Mouse (Mus musculus) forebrain, embryonic 16.5 days (tissue): ENCODE measurements around the gene Fam110a. TPM values are rescaled to one million over a fixed set of nuclear protein-coding genes. Genes with fewer than 3 reads are reported as not detected.

Experiments
- ATAC-seq: fragments of 200-750 bp; cut with Nextera tagmentation; 2 replicates; pipeline ENCODE4 v1.8.0; 2017; ENCODE audit warnings: mild to moderate bottlenecking, moderate library complexity
- H3K27ac ChIP-seq: fragments of 300-500 bp; sonication (generic); 2 replicates; pipeline ENCODE4 v1.5.1; 2014; ENCODE audit warnings: low read length, control low read depth
- H3K27me3 ChIP-seq: fragments of 300-500 bp; sonication (generic); replicated peaks from 2 replicates; pipeline ENCODE4 v1.6.1; 2014; ENCODE audit warnings: low read length; ENCODE audit not compliant: control insufficient read depth, insufficient read depth
- H3K36me3 ChIP-seq: fragments of 300-500 bp; sonication (generic); 2 replicates; pipeline ENCODE4 v1.6.1; 2014; ENCODE audit not compliant: control insufficient read depth, insufficient read depth
- H3K4me1 ChIP-seq: fragments of 300-500 bp; sonication (generic); replicated peaks from 2 replicates; pipeline ENCODE4 v1.6.1; 2014; ENCODE audit warnings: low read length; ENCODE audit not compliant: control insufficient read depth, insufficient read depth
- H3K4me2 ChIP-seq: fragments of 300-500 bp; sonication (generic); 2 replicates; pipeline ENCODE4 v1.6.1; 2014; ENCODE audit warnings: mild to moderate bottlenecking, low read length, control low read depth
- H3K4me3 ChIP-seq: fragments of 300-500 bp; sonication (generic); replicated peaks from 2 replicates; pipeline ENCODE4 v1.5.1; 2014; ENCODE audit warnings: mild to moderate bottlenecking, low read length, control low read depth
- H3K9ac ChIP-seq: fragments of 300-500 bp; sonication (generic); replicated peaks from 2 replicates; pipeline ENCODE4 v1.6.1; 2014; ENCODE audit warnings: low read depth, low read length, control low read depth
- H3K9me3 ChIP-seq: fragments of 300-500 bp; sonication (generic); 2 replicates; pipeline ENCODE4 v1.6.1; 2016; ENCODE audit warnings: low read length; ENCODE audit not compliant: control insufficient read depth
- WGBS: fragments of 180-500 bp; shearing (Covaris S2); extraction: QIAGEN DNeasy Blood & Tissue Kit; methylation state at CpG from one replicate; pipeline ENCODE4 v1.1.7; 2014; 5-methylcytosine and 5-hydroxymethylcytosine counted together
- polyA plus RNA-seq: library from polyadenylated mRNA; unstranded; fragments of >200 nt; fragmentation: Nextera tagmentation; extraction: Ambion mirVana; gene quantifications from 2 replicates; pipeline ENCODE4 v1.2.1, GENCODE M21; 2015

The Fam110a gene
- polyA plus RNA-seq: 66.5 and 69.2 TPM in 2 replicates

GRCm38 (mm10) chr2:151979470-151980354 is at the start of gene Fam110a:
Gene Fam110a (minus strand): TSS chr2:151980219.
- Histone ChIP-seq H3K4me1 (peaks cover 23% of the 10 kb centered on the region), H3K36me3 (no peaks in the 10 kb centered on the region), H3K27ac (peak within 1 kb of the TSS; percentile 68), H3K4me2 (peak within 1 kb of the TSS; percentile 86), H3K9ac (peak within 1 kb of the TSS; percentile 87), H3K4me3 (peak within 1 kb of the TSS; percentile 89), H3K27me3 (no peaks in the 10 kb centered on the region), H3K9me3 (no peaks in the 10 kb centered on the region)
- whole genome bisulfite sequencing: under 1% methylated on average over 46 of the region's 46 CpGs
- peak; percentile 93 for ATAC-seq

- Histone ChIP-seq H3K9me3 (no peaks in the 10 kb centered on the region), H3K4me1 (peaks cover 8% of the 10 kb centered on the region), H3K4me2 (peak overlapping the region; percentile 86), H3K27ac (peak overlapping the region; percentile 78), H3K4me3 (peak overlapping the region; percentile 62), H3K36me3 (no peaks in the 10 kb centered on the region), H3K27me3 (0 out of 2 replicates have a peak, but pooled peaks cover 2% of the 10 kb centered on the region), H3K9ac (peak overlapping the region; percentile 70)
- WGBS: under 1% methylated on average over 54 of the region's 54 CpGs
- peak; percentile 94 for ATAC-seq
These were observed 49.4 kb upstream of the Fam110a start for GRCm38 (mm10) chr2:152029252-152030082.

GRCm38 (mm10) chr2:152024883-152025422 is 44.9 kb upstream of the Fam110a start:
- 58% methylated on average over 11 of the region's 11 CpGs for WGBS
- no peak overlapping the region for H3K9ac ChIP-seq
- no peak overlapping the region for H3K4me2 ChIP-seq

GRCm38 (mm10) chr2:152022022-152022421 is 42.0 kb upstream of the Fam110a start:
- Histone ChIP-seq H3K4me1 (no peaks in the 10 kb centered on the region), H3K4me3 (no peak overlapping the region), H3K4me2 (no peak overlapping the region), H3K9me3 (no peaks in the 10 kb centered on the region), H3K36me3 (no peaks in the 10 kb centered on the region), H3K9ac (no peak overlapping the region), H3K27ac (no peak overlapping the region), H3K27me3 (no peaks in the 10 kb centered on the region)
- no peak for ATAC-seq

More at GRCm38 (mm10) chr2:152024883-152025422, 44.9 kb upstream of the Fam110a start:
- Histone ChIP-seq H3K36me3 (no peaks in the 10 kb centered on the region), H3K4me1 (peaks cover 6% of the 10 kb centered on the region), H3K27me3 (0 out of 2 replicates have a peak, but pooled peaks cover 2% of the 10 kb centered on the region), H3K27ac (no peak overlapping the region), H3K9me3 (no peaks in the 10 kb centered on the region), H3K4me3 (no peak overlapping the region)
- ATAC-seq: no peak

- no peaks in the 10 kb centered on the region for H3K9me3 ChIP-seq
- ATAC-seq: peak; percentile 68
- no peaks in the 10 kb centered on the region for H3K4me1 ChIP-seq
- H3K9ac ChIP-seq: no peak overlapping the region
- H3K27me3 ChIP-seq: no peaks in the 10 kb centered on the region
- 26% methylated on average over 6 of the region's 6 CpGs for WGBS
- no peak overlapping the region for H3K4me2 ChIP-seq
- H3K4me3 ChIP-seq: no peak overlapping the region
- H3K36me3 ChIP-seq: no peaks in the 10 kb centered on the region
- H3K27ac ChIP-seq: no peak overlapping the region
These were observed 40.2 kb upstream of the Fam110a start for GRCm38 (mm10) chr2:152020255-152020654.

- 39% methylated on average over 9 of the region's 9 CpGs for WGBS
- H3K27ac ChIP-seq: no peak overlapping the region
- no peaks in the 10 kb centered on the region for H3K9me3 ChIP-seq
- H3K36me3 ChIP-seq: no peaks in the 10 kb centered on the region
- no peak overlapping the region for H3K9ac ChIP-seq
- ATAC-seq: no peak
- no peak overlapping the region for H3K4me3 ChIP-seq
- H3K4me2 ChIP-seq: no peak overlapping the region
- H3K27me3 ChIP-seq: no peaks in the 10 kb centered on the region
- H3K4me1 ChIP-seq: no peaks in the 10 kb centered on the region
These were observed 36.6 kb upstream of the Fam110a start for GRCm38 (mm10) chr2:152016666-152017065.

GRCm38 (mm10) chr2:152015997-152016396 is 36.0 kb upstream of the Fam110a start:
- 38% methylated on average over 4 of the region's 4 CpGs for WGBS
- no peak overlapping the region for H3K27ac ChIP-seq
- H3K4me3 ChIP-seq: no peak overlapping the region
- no peaks in the 10 kb centered on the region for H3K4me1 ChIP-seq
- H3K9me3 ChIP-seq: no peaks in the 10 kb centered on the region
- no peak overlapping the region for H3K4me2 ChIP-seq
- H3K27me3 ChIP-seq: no peaks in the 10 kb centered on the region
- no peaks in the 10 kb centered on the region for H3K36me3 ChIP-seq
- no peak for ATAC-seq
- H3K9ac ChIP-seq: no peak overlapping the region

- no peaks in the 10 kb centered on the region for H3K36me3 ChIP-seq
- no peaks in the 10 kb centered on the region for H3K4me1 ChIP-seq
- H3K4me3 ChIP-seq: no peak overlapping the region
- H3K9ac ChIP-seq: no peak overlapping the region
- no peaks in the 10 kb centered on the region for H3K27me3 ChIP-seq
- no peak for ATAC-seq
- 79% methylated on average over 2 of the region's 2 CpGs for WGBS
- H3K4me2 ChIP-seq: no peak overlapping the region
- no peaks in the 10 kb centered on the region for H3K9me3 ChIP-seq
- H3K27ac ChIP-seq: no peak overlapping the region
These were observed 32.7 kb upstream of the Fam110a start for GRCm38 (mm10) chr2:152012701-152013100.

- no peak overlapping the region for H3K9ac ChIP-seq
- H3K4me2 ChIP-seq: no peak overlapping the region
- no peak overlapping the region for H3K27ac ChIP-seq
- H3K27me3 ChIP-seq: no peaks in the 10 kb centered on the region
- H3K4me1 ChIP-seq: no peaks in the 10 kb centered on the region
- 79% methylated on average over 4 of the region's 4 CpGs for WGBS
- ATAC-seq: no peak
- no peaks in the 10 kb centered on the region for H3K36me3 ChIP-seq
- no peaks in the 10 kb centered on the region for H3K9me3 ChIP-seq
- H3K4me3 ChIP-seq: no peak overlapping the region
These were observed 32.2 kb upstream of the Fam110a start for GRCm38 (mm10) chr2:152012222-152012621.
